Mouse (Mus musculus): ENCODE measurements at regions not wholly inside any gene's neighbourhood (a gene's known extent, or its start where the extent isn't known, plus 50 kb on each side); places are given as distances from the start of the nearest gene placed in this dataset.

DNA sequence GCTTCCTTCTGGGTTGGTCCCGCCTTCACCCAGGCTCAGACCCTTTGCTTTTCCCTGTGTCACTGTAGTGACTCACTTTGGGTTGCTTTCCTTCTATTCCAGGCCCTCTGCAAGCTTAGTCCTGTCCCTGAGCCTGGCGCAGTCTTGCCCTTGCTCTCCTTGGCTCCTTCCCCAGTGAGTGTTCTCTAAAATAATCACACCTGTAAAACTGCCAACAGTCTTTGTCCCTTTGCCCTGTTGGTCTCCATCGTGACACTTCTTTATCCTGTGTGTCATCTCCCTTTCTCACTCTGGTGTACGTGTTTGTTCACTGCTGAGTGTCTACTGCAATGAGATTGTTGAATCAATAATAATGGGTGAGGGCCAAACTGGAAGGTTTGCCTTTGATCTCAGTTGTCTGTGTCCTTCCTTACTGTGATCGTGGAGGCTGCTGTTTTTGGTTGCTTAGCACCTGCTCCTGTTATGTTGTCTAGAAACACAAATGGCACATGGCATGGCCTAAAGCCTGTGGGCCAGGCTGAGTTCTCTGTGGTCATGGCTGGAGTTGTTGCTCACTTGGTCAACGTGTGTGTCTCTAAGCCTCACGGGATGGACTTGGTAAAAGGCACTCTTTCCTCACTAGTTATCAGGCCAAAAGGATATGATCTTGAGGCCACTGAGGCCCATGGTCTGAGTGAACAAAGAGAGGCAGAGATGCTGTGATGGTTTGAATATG is 77.8 kb upstream of the Slc25a36 start:
- TF ChIP-seq USF1 (IDR thresholded peaks at IDR 0.05; ENCODE audit: low read depth) (no peak), POLR2A (IDR thresholded peaks at IDR 0.05; ENCODE audit: insufficient read length, low read depth) (no peak), TCF12 (IDR thresholded peaks at IDR 0.05; ENCODE audit: insufficient read depth, poor library complexity, severe bottlenecking) (no peak), SRF (IDR thresholded peaks at IDR 0.05; ENCODE audit: control insufficient read depth, insufficient read length, low read depth) (no peak), MAX (IDR thresholded peaks at IDR 0.05; ENCODE audit: low read depth) (no peak), POLR2AphosphoS2 (IDR thresholded peaks at IDR 0.05; ENCODE audit: insufficient read length, low read depth) (no peak), TCF3 (IDR thresholded peaks at IDR 0.05; ENCODE audit: insufficient read length, low read depth) (no peak), E2F4 (IDR thresholded peaks at IDR 0.05; ENCODE audit: insufficient read depth) (no peak)
